Mouse (Mus musculus): ENCODE results near the gene Zfp704. TPM values are rescaled to one million over a fixed set of nuclear protein-coding genes. Genes with fewer than 3 reads are reported as not detected.
"Not testable (repeated sequence)": the region's sequence is repeated elsewhere in the genome, so short reads cannot be mapped to it uniquely, and the experiment has no call there.

Zfp704 gene
- total RNA-seq, 2 experiments from 2014 or later: 12.2 to 15.5 TPM

GRCm38 (mm10) chr3:9600577-9600976 lies 9.3 kb downstream of the Zfp704 start:
- no peak for DNase-seq
- intact Hi-C loops (cut with DNase I): loop anchor here (10.0 kb wide), 2 partner anchors 106 to 634 kb away; no protein-coding TSS in a partner anchor

GRCm38 (mm10) chr3:9599738-9600410 lies 10.0 kb downstream of the Zfp704 start:
- DNase-seq: no peak
- intact Hi-C loops (cut with DNase I): loop anchor here (10.0 kb wide), 4 partner anchors 105 to 635 kb away; no protein-coding TSS in a partner anchor

- intact Hi-C loops (cut with DNase I): loop anchor here (10.0 kb wide), 2 partner anchors 133 to 523 kb away; no protein-coding TSS in a partner anchor
- DNase-seq: no peak
These were observed 11.8 kb downstream of the Zfp704 start for GRCm38 (mm10) chr3:9598061-9598460.

DNA sequence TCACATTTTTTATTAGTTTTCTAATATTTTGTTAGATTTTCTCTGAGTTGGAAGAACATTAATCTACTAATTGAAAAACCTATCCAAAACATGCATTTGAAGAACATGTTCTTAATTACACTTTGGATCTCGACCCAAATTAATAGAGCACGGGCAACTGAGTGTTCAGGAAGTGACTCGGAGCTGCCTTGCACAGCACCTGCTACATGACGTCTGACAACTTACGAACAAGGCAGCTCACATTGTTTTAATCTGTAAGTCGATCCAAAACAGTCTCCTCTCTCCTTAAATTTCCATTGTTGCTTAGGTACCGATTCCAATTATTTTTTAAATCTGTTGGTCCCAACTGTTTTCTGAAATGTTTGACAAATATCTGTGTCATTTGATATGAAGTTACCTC lies 15.4 kb downstream of the Zfp704 start:
- intact Hi-C loops (cut with DNase I): loop anchor here (2.0 to 10.0 kb wide), 3 partner anchors 130 to 520 kb away; no protein-coding TSS in a partner anchor
- DNase-seq: no peak

- intact Hi-C loops (cut with DNase I): loop anchor here (2.0 to 10.0 kb wide), 3 partner anchors 129 to 519 kb away; no protein-coding TSS in a partner anchor
- DNase-seq: peak in 1 of 2 experiments; percentile 19
These were observed 16.1 kb downstream of the Zfp704 start for GRCm38 (mm10) chr3:9593832-9594231.

DNA sequence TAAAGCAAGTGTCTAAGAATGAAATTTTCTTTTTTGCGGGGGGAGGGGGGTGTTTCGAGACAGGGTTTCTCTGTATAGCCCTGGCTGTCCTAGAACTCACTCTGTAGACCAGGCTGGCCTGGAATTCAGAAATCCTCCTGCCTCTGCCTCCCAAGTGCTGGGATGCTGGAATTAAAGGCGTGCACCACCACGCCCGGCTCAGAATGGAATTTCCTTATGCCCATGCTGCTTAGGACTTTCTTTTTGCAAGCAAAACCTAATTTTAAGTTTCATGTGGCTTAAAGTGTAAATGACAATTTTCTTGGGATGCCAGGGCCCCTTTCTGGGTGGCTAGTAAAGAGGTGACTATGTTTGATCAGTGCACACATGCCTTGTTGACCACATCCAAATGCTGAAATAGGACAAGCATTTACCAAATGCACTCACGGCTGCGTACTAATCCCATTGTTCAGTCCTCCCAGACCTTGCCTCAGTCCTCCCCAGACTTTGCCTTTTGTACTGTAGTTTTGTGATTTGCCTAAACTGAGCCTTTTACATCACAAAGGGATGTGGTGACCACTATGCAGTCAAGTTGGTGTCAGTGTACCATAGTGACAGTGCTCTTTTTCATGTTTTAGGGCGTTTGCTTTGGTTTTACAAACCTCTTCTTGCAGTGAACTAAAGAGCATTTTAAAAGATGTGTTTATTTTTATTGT lies 18.3 kb downstream of the Zfp704 start:
- DNase-seq: no peak
- intact Hi-C loops (cut with DNase I): loop anchor here (10.0 kb wide), 2 partner anchors 127 to 517 kb away; no protein-coding TSS in a partner anchor

GRCm38 (mm10) chr3:9588635-9589034 lies 21.2 kb downstream of the Zfp704 start:
- no peak for DNase-seq
- intact Hi-C loops (cut with DNase I): no loop called here

DNA sequence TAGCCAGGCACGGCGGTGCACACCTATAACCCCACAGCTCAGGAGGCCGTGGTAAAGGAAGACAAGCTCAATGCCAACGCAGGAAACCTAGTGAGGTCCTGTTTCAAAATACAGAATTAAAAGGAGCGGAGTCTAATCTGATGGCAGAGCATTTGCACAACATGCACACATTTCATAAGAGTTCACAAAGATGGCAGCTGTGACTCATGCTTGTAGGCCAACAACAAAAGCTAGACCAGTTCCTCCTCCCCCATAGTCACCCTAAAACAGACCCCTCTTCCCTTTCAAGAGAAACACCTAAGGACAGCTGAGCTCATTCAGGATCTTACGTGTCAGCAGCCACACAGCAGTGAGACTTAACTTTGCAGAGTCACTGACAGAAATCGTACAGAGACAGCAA lies 22.6 kb downstream of the Zfp704 start:
- intact Hi-C loops (cut with DNase I): no loop called here
- DNase-seq: no peak

- intact Hi-C loops (cut with DNase I): loop anchor here (5.0 kb wide), 1 partner anchor 101 kb away; no protein-coding TSS in a partner anchor
- no peak for DNase-seq
These were observed 26.4 kb downstream of the Zfp704 start for GRCm38 (mm10) chr3:9583516-9583915.

DNA sequence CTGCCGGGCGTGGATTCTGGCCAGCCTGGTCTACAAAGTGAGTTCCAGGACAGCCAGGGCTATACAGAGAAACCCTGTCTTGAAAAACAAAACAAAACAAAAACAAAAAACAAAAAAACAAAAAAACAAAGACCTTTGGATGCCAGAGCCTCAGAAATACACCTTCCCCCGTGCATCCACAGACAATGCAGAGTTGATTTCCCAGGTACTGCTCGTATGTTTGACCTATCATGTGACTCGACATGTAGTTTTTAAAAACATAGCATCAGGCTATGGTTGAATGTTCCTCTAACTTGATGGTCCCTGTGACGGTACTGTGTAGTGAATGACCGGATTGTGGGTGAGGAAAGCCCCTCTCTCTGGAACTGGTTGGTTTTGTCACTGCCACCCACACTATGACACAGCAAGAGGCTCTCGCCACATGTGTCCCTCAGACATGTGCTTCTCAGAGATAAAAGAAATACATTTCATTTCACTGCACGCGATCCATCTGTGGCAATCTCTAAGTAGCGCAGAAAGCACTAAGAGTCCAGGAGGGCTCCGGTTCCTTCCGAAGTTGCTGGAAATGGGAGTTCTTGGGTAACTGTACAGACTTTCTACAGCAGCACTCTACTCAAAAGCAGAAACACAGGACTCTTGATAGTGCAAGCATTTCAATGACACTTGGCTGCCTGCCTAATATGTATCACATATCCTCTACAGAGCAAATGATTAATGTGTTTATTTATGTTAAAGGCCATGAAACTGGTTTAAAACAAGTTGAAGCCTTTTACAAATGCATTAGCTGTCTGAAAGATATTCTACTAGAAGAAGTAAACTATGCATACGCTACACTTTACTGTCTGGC lies 28.7 kb downstream of the Zfp704 start:
- intact Hi-C loops (cut with DNase I): loop anchor here (5.0 kb wide), 1 partner anchor 99 kb away; no protein-coding TSS in a partner anchor
- DNase-seq: peak in 1 of 2 experiments; percentile 1

DNA sequence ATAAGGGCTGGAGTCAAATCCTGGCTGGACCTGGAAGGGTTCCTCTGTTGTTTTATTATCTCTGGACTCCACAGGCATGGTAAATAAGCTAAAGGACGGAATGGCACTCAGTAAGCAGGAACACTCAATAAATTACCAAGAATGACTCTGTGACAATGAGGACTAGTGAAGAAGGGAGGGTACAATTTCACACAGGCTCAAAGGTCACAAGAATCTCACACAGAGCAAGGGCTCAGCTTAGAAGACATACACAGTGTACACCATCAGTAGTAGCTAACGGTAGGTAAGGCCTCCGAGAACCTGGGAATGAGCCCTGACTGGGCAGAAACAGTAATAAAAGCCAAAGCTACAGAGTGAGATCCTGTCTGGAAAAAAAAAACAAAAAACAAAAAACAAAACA lies 29.8 kb downstream of the Zfp704 start:
- intact Hi-C loops (cut with DNase I): loop anchor here (5.0 kb wide), 1 partner anchor 98 kb away; no protein-coding TSS in a partner anchor
- no peak for DNase-seq

- no peak for DNase-seq
- intact Hi-C loops (cut with DNase I): no loop called here
These were observed 30.7 kb downstream of the Zfp704 start for GRCm38 (mm10) chr3:9579028-9579643.

GRCm38 (mm10) chr3:9576872-9577271 lies 33.0 kb downstream of the Zfp704 start:
- intact Hi-C loops (cut with DNase I): no loop called here
- no peak for DNase-seq

DNA sequence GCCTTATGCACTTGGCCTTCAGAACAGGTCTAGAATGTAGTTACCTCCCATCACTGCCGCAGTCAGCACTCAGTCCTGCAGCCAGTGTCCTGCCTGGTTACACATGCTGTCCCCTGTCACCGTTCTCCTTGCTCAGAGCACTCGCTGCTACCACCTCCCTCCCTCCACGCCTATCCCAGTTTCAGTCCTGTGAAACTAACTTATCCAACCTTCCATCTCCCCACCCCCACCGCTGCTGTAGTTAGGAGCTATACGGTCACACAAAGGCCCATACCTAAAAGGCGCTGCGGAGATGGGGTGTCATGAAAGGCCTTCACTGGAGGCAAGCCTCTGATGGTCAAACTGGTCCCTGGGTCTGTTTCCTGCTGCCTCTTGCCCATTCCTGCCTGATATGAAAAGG lies 35.6 kb downstream of the Zfp704 start:
- no peak for DNase-seq
- intact Hi-C loops (cut with DNase I): no loop called here

DNA sequence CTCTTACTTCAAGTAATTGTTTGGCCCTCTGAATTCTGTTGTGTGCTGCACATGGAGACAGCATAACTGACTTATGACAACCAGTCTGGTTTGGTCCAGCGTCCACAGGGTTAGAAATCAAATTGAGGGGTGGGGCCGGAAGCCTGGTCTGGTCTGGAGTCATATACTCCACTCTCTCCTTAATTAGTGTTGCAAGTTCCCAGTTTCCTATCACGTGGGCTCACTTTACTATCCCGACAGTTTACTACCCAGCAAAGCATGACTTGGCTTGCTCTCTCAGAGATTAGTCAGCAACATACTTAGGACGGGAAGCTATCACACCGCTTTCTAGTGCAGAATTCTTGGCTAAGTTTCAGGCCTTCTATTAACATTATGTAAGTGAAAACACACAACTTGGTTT lies 36.3 kb downstream of the Zfp704 start:
- intact Hi-C loops (cut with DNase I): no loop called here
- peak; percentile 26 to 44 for DNase-seq

- no peak for DNase-seq
- intact Hi-C loops (cut with DNase I): no loop called here
These were observed 37.6 kb downstream of the Zfp704 start for GRCm38 (mm10) chr3:9572261-9572660.

DNA sequence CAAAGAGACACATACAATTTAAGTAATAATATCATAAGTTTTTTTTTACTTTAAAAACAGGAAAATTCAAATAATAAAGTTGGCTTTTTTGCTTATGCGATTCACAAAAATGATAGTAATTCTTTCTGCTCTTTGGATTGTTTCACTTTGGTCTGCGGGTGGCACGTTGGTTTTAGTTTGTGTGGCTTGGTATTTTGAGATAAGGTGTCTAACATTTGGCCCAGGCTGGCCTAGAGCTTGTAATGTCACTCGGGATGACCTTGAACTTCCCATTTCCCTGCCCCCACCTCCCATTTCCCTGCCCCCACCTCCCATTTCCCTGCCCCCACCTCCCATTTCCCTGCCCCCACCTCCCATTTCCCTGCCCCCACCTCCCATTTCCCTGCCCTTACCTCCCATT lies 39.1 kb downstream of the Zfp704 start:
- intact Hi-C loops (cut with DNase I): no loop called here

DNA sequence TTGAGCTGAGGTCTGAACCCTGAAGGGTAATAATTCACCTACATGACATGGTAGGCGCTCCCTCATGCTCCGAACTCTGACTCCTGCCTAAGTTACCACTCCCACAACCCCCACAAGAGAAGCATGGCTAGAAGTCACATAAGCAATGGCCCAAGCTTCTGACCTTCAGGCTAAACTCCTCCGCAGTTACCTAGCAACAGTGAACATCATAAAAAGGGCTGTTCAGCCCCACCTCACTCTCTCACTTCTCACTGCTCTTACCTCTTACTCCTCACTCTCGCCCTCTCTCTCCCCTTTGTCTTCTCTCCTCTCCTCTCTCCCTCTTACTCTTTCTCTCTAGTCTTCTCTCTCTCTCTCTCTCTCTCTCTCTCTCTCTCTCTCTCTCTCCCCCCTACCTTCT lies 40.2 kb downstream of the Zfp704 start:
- intact Hi-C loops (cut with DNase I); DNase-seq: not testable (repeated sequence)

More for the DNA sequence above, 39.1 kb downstream of the Zfp704 start:
- DNase-seq: no peak

- DNase-seq: no peak
- intact Hi-C loops (cut with DNase I): no loop called here
These were observed 41.2 kb downstream of the Zfp704 start for GRCm38 (mm10) chr3:9568565-9569228.

- intact Hi-C loops (cut with DNase I): no loop called here
- no peak for DNase-seq
These were observed 41.9 kb downstream of the Zfp704 start for GRCm38 (mm10) chr3:9567948-9568347.

Measured in heart, postnatal 36 days (tissue).